8 mouse cellular contexts compared by ENCODE assay signal in genomic region chr4:144893561-144894486, GRCm38 (mm10). TPM values are rescaled to one million over a fixed set of nuclear protein-coding genes. Genes with fewer than 3 reads are reported as not detected.
DNase-seq lines count a peak whose midpoint lies in the region; ATAC-seq and TF ChIP-seq lines count a peak whose summit lies in the region.

No protein-coding gene starts in this region.

- H3K9ac ChIP-seq in heart, embryonic 12.5 days: peak overlapping the region; percentile 71
- peak overlapping the region; percentile 77 for H3K9ac ChIP-seq in kidney, embryonic 14.5 days (ENCODE audit: low read depth, low read length)

- H3K4me3 ChIP-seq in heart, embryonic 12.5 days: peak overlapping the region; percentile 57
- peak overlapping the region; percentile 57 for H3K4me3 ChIP-seq in kidney, embryonic 14.5 days (ENCODE audit: low read length)
- H3K4me3 ChIP-seq in spleen, adult 2 months (ENCODE audit: extremely low read depth, insufficient read depth, insufficient read length): peak overlapping the region; percentile 71

- no peak overlapping the region for H3K27ac ChIP-seq in heart, embryonic 12.5 days (ENCODE audit: poor library complexity, severe bottlenecking)
- H3K27ac ChIP-seq in kidney, embryonic 14.5 days (ENCODE audit: low read depth, low read length): peak overlapping the region; percentile 95
- peak overlapping the region; percentile 43 for H3K27ac ChIP-seq in spleen, adult 2 months (ENCODE audit: insufficient read depth, low read length)

- H3K27me3 ChIP-seq in heart, embryonic 12.5 days (replicated peaks): peaks cover 13% of the 10 kb centered on the region; the same call in 1 of the 2 replicates
- H3K27me3 ChIP-seq in kidney, embryonic 14.5 days (ENCODE audit: control insufficient read depth, insufficient read depth, low read length): no peaks in the 10 kb centered on the region
- no peaks in the 10 kb centered on the region for H3K27me3 ChIP-seq in spleen, adult 2 months (ENCODE audit: control insufficient read depth, insufficient read depth, low read length)

- peak overlapping the region; percentile 94 for H3K4me2 ChIP-seq in heart, embryonic 12.5 days
- peak overlapping the region; percentile 50 for H3K4me2 ChIP-seq in kidney, embryonic 14.5 days (replicated peaks; ENCODE audit: low read depth, low read length)

- WGBS in heart, embryonic 12.5 days: 1% methylated on average over 44 of the region's 44 CpGs
- WGBS in kidney, embryonic 14.5 days: 0% methylated on average over 42 of the region's 44 CpGs
- 3% methylated on average over 44 of the region's 44 CpGs for WGBS in spleen, adult 2 months

- peak; percentile 71 for DNase-seq in urinary bladder, postnatal 14 days (ENCODE audit: low spot score)
- no peak for DNase-seq in urinary bladder, adult 18-20 months (ENCODE audit: low spot score in 2 of 2)
- DNase-seq in embryo, embryonic 10.5 days (ENCODE audit: low spot score): peak; percentile 27
- DNase-seq in lung, postnatal 25 days (ENCODE audit: low spot score): peak; percentile 72
- DNase-seq in spleen, adult 2 months (ENCODE audit: low read depth in 1 of 2, low spot score in 2 of 2): peak in 1 of 2 experiments; percentile 39
- no peak for DNase-seq in c-Kit-positive CD71-positive TER-119-positive erythroid progenitor cells, embryonic 14.5 days (ENCODE audit: low spot score)

- H3K9me3 ChIP-seq in heart, embryonic 12.5 days (replicated peaks): peaks cover 3% of the 10 kb centered on the region; the same call in 1 of the 2 replicates
- H3K9me3 ChIP-seq in kidney, embryonic 14.5 days (ENCODE audit: control insufficient read depth, low read length): no peaks in the 10 kb centered on the region

- H3K36me3 ChIP-seq in heart, embryonic 12.5 days: peaks cover 2% of the 10 kb centered on the region; the same call in 1 of the 2 replicates
- H3K36me3 ChIP-seq in kidney, embryonic 14.5 days (ENCODE audit: control insufficient read depth, insufficient read depth, low read length): peaks cover 13% of the 10 kb centered on the region
- no peaks in the 10 kb centered on the region for H3K36me3 ChIP-seq in spleen, adult 2 months (ENCODE audit: control insufficient read depth, insufficient read depth, low read length)

- ATAC-seq in heart, embryonic 12.5 days (ENCODE audit: insufficient number of reproducible peaks, low FRiP score): no peak
- ATAC-seq in kidney, embryonic 14.5 days (ENCODE audit: low FRiP score, low TSS enrichment): no peak; the same call in 1 of the 2 replicates

- TF ChIP-seq POLR2A in spleen, adult 2 months (IDR thresholded peaks at IDR 0.05; ENCODE audit: low read depth, low read length): no peak

- H3K4me1 ChIP-seq in heart, embryonic 12.5 days (replicated peaks): peaks cover 64% of the 10 kb centered on the region
- H3K4me1 ChIP-seq in kidney, embryonic 14.5 days (ENCODE audit: control insufficient read depth, insufficient read depth, low read length): peaks cover 29% of the 10 kb centered on the region
- peaks cover 6% of the 10 kb centered on the region; the same call in 1 of the 2 replicates for H3K4me1 ChIP-seq in spleen, adult 2 months (ENCODE audit: control insufficient read depth, insufficient read depth, insufficient read length)

- no peak for TF ChIP-seq CTCF in spleen, adult 2 months (IDR thresholded peaks at IDR 0.05; ENCODE audit: extremely low read depth, insufficient read depth, insufficient read length, insufficient replicate concordance)

RNA-seq across cellular contexts. Expression of gene Dhrs3, which starts 1.2 kb away (rescaled TPM):
- polyA plus RNA-seq in heart, embryonic 12.5 days (2016; fragmentation: Nextera tagmentation; extraction: Ambion mirVana): 28.4 and 30.0 TPM in 2 replicates
- polyA plus RNA-seq in kidney, embryonic 14.5 days (2014; fragmentation: Nextera tagmentation; extraction: Ambion mirVana): 153 and 226 TPM in 2 replicates
- polyA plus RNA-seq in spleen, adult 2 months (2012; rRNA removed): 33.9 and 41.3 TPM in 2 replicates

Comparison
In these comparisons a context has a peak if more than half of its experiments do, and no peak if none do; other contexts are left out.
1. DNase-seq: peak in urinary bladder, postnatal 14 days (single experiment), embryo, embryonic 10.5 days (single experiment) and lung, postnatal 25 days (single experiment); none in urinary bladder, adult 18-20 months (0 of 2) and c-Kit-positive CD71-positive TER-119-positive erythroid progenitor cells, embryonic 14.5 days (single experiment).
2. Peak in every context shown above with its lines, with median percentiles within 50 percentile points of each other: H3K4me3 ChIP-seq.